Mouse (Mus musculus): ENCODE measurements around the gene Cobll1.

- TF ChIP-seq CTCF (IDR thresholded peaks at IDR 0.05; ENCODE audit: control insufficient read depth, insufficient read depth, low read length) (no peak), POLR2A (IDR thresholded peaks at IDR 0.05; ENCODE audit: borderline replicate concordance, control insufficient read depth, low read depth, low read length) (no peak)
Observed at GRCm38 (mm10) chr2:65195233-65196010, 43.8 kb downstream of the Cobll1 start.

Measured in bone marrow, adult 2 months (tissue).